ENCODE assay signal across 8 mouse cellular contexts in the genomic region with DNA sequence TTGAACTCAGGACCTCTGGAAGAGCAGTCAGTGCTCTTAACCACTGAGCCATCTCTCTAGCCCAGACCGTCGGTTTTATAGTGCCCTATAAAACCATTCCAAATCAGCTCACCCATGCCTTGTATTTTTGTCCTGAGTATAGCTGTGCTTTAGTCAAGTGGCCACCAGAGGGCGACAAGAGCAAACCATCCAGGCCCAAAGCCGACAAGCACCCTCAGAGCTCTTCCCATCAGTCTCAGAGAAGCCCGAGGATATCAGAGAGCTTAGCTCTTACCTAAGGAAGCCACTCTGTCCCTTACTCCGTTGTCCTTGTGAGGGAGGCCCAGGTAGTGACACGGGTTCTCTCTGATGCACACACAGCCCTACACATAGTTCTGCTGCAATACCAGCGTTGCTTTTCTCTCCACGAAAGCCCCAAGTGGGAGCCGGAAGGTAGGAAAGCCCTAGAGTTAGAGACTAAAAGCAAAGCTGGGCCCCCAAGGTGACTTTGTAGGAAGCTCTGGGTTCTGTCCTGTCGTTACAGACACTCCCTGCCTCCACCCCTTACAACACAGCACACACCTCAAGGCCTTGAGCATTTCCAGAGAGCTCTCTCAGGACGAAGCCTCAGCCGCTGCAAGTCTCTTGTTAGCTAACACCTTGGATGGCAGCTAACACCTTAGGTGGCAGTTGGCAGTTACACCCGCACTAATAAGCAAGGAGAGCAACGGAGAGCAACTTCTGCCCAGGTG. TPM values are rescaled to one million over a fixed set of nuclear protein-coding genes. Genes with fewer than 3 reads are reported as not detected.
DNase-seq lines count a peak whose midpoint lies in the region; ATAC-seq lines count a peak whose summit lies in the region.

No protein-coding gene starts in this region.

- H3K4me2 ChIP-seq in hindbrain, embryonic 15.5 days: no peak overlapping the region

- H3K9me3 ChIP-seq in hindbrain, embryonic 15.5 days: no peaks in the 10 kb centered on the region

- no peaks in the 10 kb centered on the region for H3K36me3 ChIP-seq in hindbrain, embryonic 15.5 days

- peak; percentile 68 for DNase-seq in ovary, postnatal 14 days (ENCODE audit: low spot score)
- no peak for DNase-seq in ovary, postnatal 10 days (ENCODE audit: low spot score)
- DNase-seq in cerebellum, adult 8-10 months: peak; percentile 76
- DNase-seq in frontal cortex, adult 2 months (ENCODE audit: extremely low spot score in 1 of 2, low spot score in 1 of 2): peak; percentile 35 to 86
- peak; percentile 67 to 81 for DNase-seq in layer of hippocampus, postnatal 25 days (ENCODE audit: extremely low spot score in 1 of 2, low spot score in 1 of 2)
- DNase-seq in lung, postnatal 4 days: peak; percentile 64 to 85
- peak; percentile 63 for DNase-seq in right cerebral cortex, postnatal 25 days

- WGBS in hindbrain, embryonic 15.5 days: 26% methylated on average over 15 of the region's 15 CpGs

- H3K4me1 ChIP-seq in hindbrain, embryonic 15.5 days (replicated peaks): peaks cover 2% of the 10 kb centered on the region

- H3K9ac ChIP-seq in hindbrain, embryonic 15.5 days: no peak overlapping the region

- peaks cover 6% of the 10 kb centered on the region; the same call in 1 of the 2 replicates for H3K27me3 ChIP-seq in hindbrain, embryonic 15.5 days

- peak; percentile 65; the same call in 1 of the 2 replicates for ATAC-seq in hindbrain, embryonic 15.5 days (ENCODE audit: low FRiP score, low read depth)

- no peak overlapping the region for H3K27ac ChIP-seq in hindbrain, embryonic 15.5 days (replicated peaks)

- H3K4me3 ChIP-seq in hindbrain, embryonic 15.5 days: no peak overlapping the region

RNA-seq across cellular contexts. Expression of a gene that starts 5.0 kb away (rescaled TPM):
- polyA plus RNA-seq in frontal cortex, adult 2 months (2012; rRNA removed): 23.2 and 24.5 TPM in 2 replicates
- 1.6 and 1.9 TPM in 2 replicates for polyA plus RNA-seq in hindbrain, embryonic 15.5 days (2015; fragmentation: Nextera tagmentation; extraction: Ambion mirVana)
- total RNA-seq in layer of hippocampus, postnatal 25 days (2021): under 1 TPM in 1 of 2 experiments, not detected in 1; 0.86 TPM

RNA-seq across cellular contexts. Expression of a gene that starts 15.2 kb away (rescaled TPM):
- polyA plus RNA-seq in frontal cortex, adult 2 months (2012; rRNA removed): 3.8 and 4.8 TPM in 2 replicates
- polyA plus RNA-seq in hindbrain, embryonic 15.5 days (2015; fragmentation: Nextera tagmentation; extraction: Ambion mirVana): 2.2 and 2.9 TPM in 2 replicates
- total RNA-seq in layer of hippocampus, postnatal 25 days (2021): 1 to 10 TPM; 2.6 to 3.4 TPM

RNA-seq across cellular contexts. Expression of a gene that starts 24.1 kb away (rescaled TPM):
- polyA plus RNA-seq in frontal cortex, adult 2 months (2012; rRNA removed): 175 and 184 TPM in 2 replicates
- polyA plus RNA-seq in hindbrain, embryonic 15.5 days (2015; fragmentation: Nextera tagmentation; extraction: Ambion mirVana): 41.2 and 42.4 TPM in 2 replicates
- total RNA-seq in layer of hippocampus, postnatal 25 days (2021): 100 to 1,000 TPM; 107 to 117 TPM

RNA-seq across cellular contexts. Expression of a gene that starts 40.6 kb away (rescaled TPM):
- polyA plus RNA-seq in frontal cortex, adult 2 months (2012; rRNA removed): 1.0 and 1.5 TPM in 2 replicates
- polyA plus RNA-seq in hindbrain, embryonic 15.5 days (2015; fragmentation: Nextera tagmentation; extraction: Ambion mirVana): 0.49 and 1.6 TPM in 2 replicates
- total RNA-seq in layer of hippocampus, postnatal 25 days (2021): under 1 TPM; 0.63 to 0.81 TPM
